Mouse (Mus musculus): ENCODE data around the gene Cmah. TPM values are rescaled to one million over a fixed set of nuclear protein-coding genes. Genes with fewer than 3 reads are reported as not detected.

The Cmah gene
- 256 TPM for total RNA-seq (2023)

DNA sequence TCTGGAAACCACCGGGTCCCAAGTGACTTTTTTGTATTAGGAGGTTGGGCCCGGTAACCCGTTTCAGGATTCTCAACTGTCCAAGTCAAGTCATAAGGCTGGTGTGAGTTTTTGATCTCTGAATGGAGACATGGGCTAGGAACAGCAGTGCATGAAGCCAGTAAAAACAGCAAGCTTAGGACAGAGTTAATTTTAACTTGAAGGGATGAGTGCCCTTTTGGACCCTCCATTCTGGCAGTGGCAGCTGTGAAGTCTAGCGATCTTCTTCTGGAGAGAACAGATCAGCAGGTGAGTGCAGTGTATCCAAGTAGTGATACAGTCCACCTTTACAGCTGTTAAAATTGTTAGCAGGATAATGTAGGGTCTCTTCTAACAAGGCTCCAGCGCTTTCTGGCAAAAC is at the start of gene Cmah:
Cmah (plus strand) TSS at position 204 of the 400 bp plus-strand sequence.

DNA sequence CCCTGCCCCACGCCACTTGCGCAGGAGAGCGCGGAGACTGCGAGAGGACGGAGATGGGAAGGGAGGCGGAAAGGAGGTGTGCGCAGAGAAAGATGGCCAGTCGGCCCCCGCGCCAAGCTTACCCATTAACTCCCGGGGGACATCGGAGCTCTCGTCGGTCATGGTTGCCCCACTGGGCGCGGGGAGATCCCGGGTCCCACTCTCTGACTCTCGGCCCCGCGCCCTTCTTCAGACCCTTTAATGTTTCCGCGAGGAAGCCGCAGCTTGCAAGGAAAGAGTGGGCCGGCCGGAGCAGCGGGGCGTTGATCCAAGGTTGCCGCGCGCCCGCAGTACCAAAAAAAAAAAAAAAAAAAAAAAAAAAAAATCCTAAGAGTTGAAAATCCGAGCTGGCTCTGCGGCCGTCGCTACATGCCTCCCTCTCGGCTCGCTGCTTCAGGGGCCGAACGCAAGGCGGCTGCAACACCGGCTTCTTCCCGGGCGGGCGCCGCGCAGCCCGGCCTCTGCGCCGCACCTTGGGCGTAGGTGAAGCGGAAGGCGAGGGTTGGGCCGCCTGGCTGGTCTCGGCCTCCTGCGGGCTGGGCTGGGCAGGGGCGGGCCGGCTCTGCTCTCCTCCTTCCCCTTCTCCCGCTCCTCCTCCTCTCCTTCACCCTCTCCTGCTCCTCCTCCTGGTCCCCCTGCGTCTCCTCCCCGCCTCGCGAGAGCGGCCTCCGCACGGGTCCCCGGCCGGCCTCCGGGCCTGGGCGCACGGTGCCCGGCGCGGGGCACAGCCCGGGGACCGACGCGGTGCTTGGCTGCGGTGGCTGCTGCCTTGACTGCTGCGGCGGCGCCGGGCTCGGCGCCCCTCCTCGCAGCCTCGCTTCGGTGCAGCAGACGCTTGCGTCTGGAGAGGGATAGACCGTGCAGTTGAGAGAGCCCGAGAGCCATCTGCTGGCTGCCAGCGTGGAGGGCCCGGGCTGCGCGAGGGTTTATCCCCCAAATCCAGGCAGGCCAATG is 46.5 kb upstream of the Cmah start, which contains the start of gene Carmil1:
Carmil1 (minus strand) TSS at position 357 of the 993 bp plus-strand sequence.

Other genes starting within 250 kb of the Cmah start
- gene Carmil1, start 46.6 kb upstream of the Cmah start, total RNA-seq (2023), result 3.2 TPM

Measured in CD8-positive naive resting alpha-beta T cell, adult 57 days (primary cell).